Mouse (Mus musculus) CH12.LX (cell line): ENCODE data around the gene Necab3. TPM values are rescaled to one million over a fixed set of nuclear protein-coding genes. Genes with fewer than 3 reads are reported as not detected.

Experiments used
- DNase-seq: peaks from one replicate; pipeline ENCODE4 v3.0.0-alpha.2; 2013; ENCODE audit errors: extremely low read depth
- H3K27ac ChIP-seq: 2 replicates; pipeline ENCODE4 v1.5.1; 2012; ENCODE audit warnings: low read depth, mild to moderate bottlenecking, control low read depth, moderate library complexity; ENCODE audit not compliant: insufficient read depth
- H3K27me3 ChIP-seq: replicated peaks from 2 replicates; pipeline ENCODE3; 2012; ENCODE audit warnings: inconsistent platforms
- H3K36me3 ChIP-seq, 2 experiments: replicated peaks in 1 of 2; 2 replicates each; pipeline versions ENCODE3 to v1.6.1; 2012; ENCODE audit warnings: inconsistent platforms in 1 of 2, low read length in 1 of 2, mild to moderate bottlenecking in 1 of 2, mixed read lengths in 1 of 2, moderate library complexity in 1 of 2; ENCODE audit not compliant: control insufficient read depth in 1 of 2, insufficient read depth in 1 of 2
- H3K4me1 ChIP-seq, 2 experiments: 2 replicates each; pipeline ENCODE4 v1.6.1; 2012; ENCODE audit warnings: inconsistent platforms in 1 of 2, moderate library complexity in 1 of 2; ENCODE audit not compliant: insufficient read depth in 2 of 2, control insufficient read depth in 1 of 2
- H3K4me2 ChIP-seq: 2 replicates; pipeline ENCODE4 v1.6.1; 2012; ENCODE audit warnings: low read depth, mild to moderate bottlenecking, control low read depth; ENCODE audit not compliant: poor library complexity, insufficient read depth, severe bottlenecking
- H3K4me3 ChIP-seq, 3 experiments: fragments of 150-350 bp in 1 of 3; sonication (generic) in 1 of 3; replicated peaks in 1 of 3; 2 replicates each; pipeline versions ENCODE3 to v1.5.1; 2011 to 2012; ENCODE audit warnings: low read depth in 2 of 3, low read length in 2 of 3, mild to moderate bottlenecking in 2 of 3, moderate library complexity in 2 of 3, control low read depth in 1 of 3, improper control_type of control experiment in 1 of 3, inconsistent platforms in 1 of 3, mixed read lengths in 1 of 3; ENCODE audit not compliant: poor library complexity in 1 of 3
- H3K79me2 ChIP-seq: replicated peaks from 2 replicates; pipeline ENCODE4 v1.6.1; 2012; ENCODE audit warnings: mild to moderate bottlenecking, moderate library complexity; ENCODE audit not compliant: control insufficient read depth, poor library complexity, insufficient read depth, severe bottlenecking; ENCODE audit errors: extremely low read depth
- H3K9ac ChIP-seq: 2 replicates; pipeline ENCODE4 v1.6.1; 2012; ENCODE audit warnings: low read depth, mild to moderate bottlenecking, control low read depth, moderate library complexity; ENCODE audit not compliant: insufficient read depth
- H3K9me3 ChIP-seq: replicated peaks from 2 replicates; pipeline ENCODE3; 2012; ENCODE audit warnings: low read length, inconsistent platforms, mixed read lengths
- BHLHE40 ChIP-seq: IDR thresholded peaks from 2 replicates; pipeline ENCODE4 v1.6.1; 2011; ENCODE audit warnings: mild to moderate bottlenecking, low read depth, low read length, improper control_type of control experiment
- E2F4 ChIP-seq: IDR thresholded peaks from 2 replicates; pipeline ENCODE4 v1.6.1; 2011; ENCODE audit warnings: low read depth, low read length, improper control_type of control experiment; ENCODE audit not compliant: insufficient replicate concordance
- EP300 ChIP-seq: IDR thresholded peaks from 2 replicates; pipeline ENCODE4 v1.6.1; 2011; ENCODE audit warnings: low read length, improper control_type of control experiment
- JUN ChIP-seq: IDR thresholded peaks from 2 replicates; pipeline ENCODE4 v1.6.1; 2011; ENCODE audit warnings: low read depth, mild to moderate bottlenecking, low read length, improper control_type of control experiment, moderate library complexity; ENCODE audit not compliant: insufficient read depth
- JUND ChIP-seq: conservative IDR thresholded peaks from 2 replicates; pipeline ENCODE4 v1.6.1; 2011; ENCODE audit warnings: low read depth, low read length, improper control_type of control experiment
- KAT2A ChIP-seq: IDR thresholded peaks from 2 replicates; pipeline ENCODE4 v1.6.1; 2012; ENCODE audit warnings: low read length, improper control_type of control experiment, inconsistent platforms; ENCODE audit not compliant: insufficient replicate concordance
- MAFK ChIP-seq: IDR thresholded peaks from 2 replicates; pipeline ENCODE4 v1.6.1; 2011; ENCODE audit warnings: low read length, improper control_type of control experiment; ENCODE audit not compliant: insufficient replicate concordance
- MAX ChIP-seq: IDR thresholded peaks from 2 replicates; pipeline ENCODE4 v1.6.1; 2011; ENCODE audit warnings: low read length, improper control_type of control experiment
- NELFE ChIP-seq: IDR thresholded peaks from 2 replicates; pipeline ENCODE4 v1.6.1; 2011; ENCODE audit warnings: low read depth, low read length, improper control_type of control experiment
- RCOR1 ChIP-seq: conservative IDR thresholded peaks from 2 replicates; pipeline ENCODE4 v1.6.1; 2012; ENCODE audit warnings: low read depth, mild to moderate bottlenecking, inconsistent platforms, low read length, improper control_type of control experiment
- SIN3A ChIP-seq: IDR thresholded peaks from 2 replicates; pipeline ENCODE4 v1.6.1; 2012; ENCODE audit warnings: low read length, improper control_type of control experiment, inconsistent platforms
- TCF12 ChIP-seq: IDR thresholded peaks from 2 replicates; pipeline ENCODE4 v1.6.1; 2014; ENCODE audit warnings: low read depth, mild to moderate bottlenecking, inconsistent platforms, low read length, improper control_type of control experiment
- ZC3H11A ChIP-seq: IDR thresholded peaks from 2 replicates; pipeline ENCODE4 v1.6.1; 2012; ENCODE audit warnings: low read depth, mild to moderate bottlenecking, inconsistent platforms, low read length, improper control_type of control experiment
- ZKSCAN1 ChIP-seq: IDR thresholded peaks from 2 replicates; pipeline ENCODE4 v1.6.1; 2012; ENCODE audit warnings: low read depth, inconsistent platforms, low read length, improper control_type of control experiment, borderline replicate concordance
- dilution Hi-C: fragments of 300-500 bp; cut with MboI; formaldehyde crosslinking; loops from 2 replicates; pipeline ENCODE4 v1.14.3; 2020; ENCODE audit warnings: low sequenced_read_pairs; ENCODE audit not compliant: extremely low pct_unique_long_range_greater_than_20kb, extremely low pct_ligation_motif_present
- in situ Hi-C: fragments of 300-500 bp; cut with MboI; formaldehyde crosslinking; loops from 3 replicates; pipeline ENCODE4 v1.14.3; 2019; ENCODE audit warnings: low sequenced_read_pairs, low pct_ligation_motif_present, low pct_unique_long_range_greater_than_20kb, mixed read lengths
- polyA plus RNA-seq: library from polyadenylated mRNA; unstranded; fragments of >175 nt; gene quantifications from 2 replicates; pipeline ENCODE4 v1.2.1, GENCODE M21; 2012; ENCODE audit warnings: low read depth; ENCODE audit not compliant: insufficient read length
- total RNA-seq, 2 experiments: library from RNA; depleted of rRNA; stranded (reverse); fragments of 300-350 nt in 1 of 2; fragments of >200 nt in 1 of 2; gene quantifications; 2 replicates each; pipeline ENCODE4 v1.2.3; 2012 to 2014

The Necab3 gene
- total and polyA plus RNA-seq, 3 experiments: 0.87 to 2.8 (median 1.6) TPM

DNA sequence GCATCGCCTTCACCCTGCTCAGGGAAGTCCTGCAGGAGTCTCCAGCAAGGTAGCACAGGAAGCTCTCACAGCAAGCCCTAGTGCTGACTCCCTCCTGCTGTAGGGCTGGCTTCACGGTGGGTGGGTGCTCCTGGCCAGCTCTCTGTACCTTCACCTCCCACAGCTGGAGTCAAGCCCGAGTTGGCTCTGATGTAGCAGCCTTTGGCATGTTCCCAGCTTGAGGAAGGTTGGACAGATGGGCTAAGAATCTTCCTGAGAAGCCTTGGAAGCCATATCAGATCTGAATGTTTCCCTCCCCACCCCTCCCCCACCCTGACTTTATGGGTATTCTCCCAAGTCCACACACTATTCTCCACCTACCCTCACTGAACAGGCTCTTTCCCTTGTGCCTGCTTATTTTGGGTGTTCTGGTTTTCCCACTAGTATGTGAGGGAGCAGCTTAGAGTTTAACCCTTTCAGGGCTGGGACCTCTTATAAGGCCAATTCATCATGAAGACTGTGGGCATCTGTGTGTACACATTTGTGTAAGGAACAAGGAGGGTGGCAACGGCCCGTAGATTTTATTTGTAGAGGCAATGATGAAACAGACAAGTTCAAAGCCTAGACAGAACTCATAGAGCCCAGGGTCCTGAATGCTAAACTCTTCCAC lies 1.4 kb downstream of the Necab3 start:
- Histone ChIP-seq H3K4me3 (no peak overlapping the region), H3K27me3 (no peaks in the 10 kb centered on the region), H3K79me2 (no peaks in the 10 kb centered on the region), H3K9me3 (no peaks in the 10 kb centered on the region), H3K9ac (no peak overlapping the region), H3K4me2 (no peak overlapping the region), H3K36me3 (peaks cover 29 to 86% of the 10 kb centered on the region in 2 experiments), H3K4me1 (peaks cover 0 to 17% of the 10 kb centered on the region in 2 experiments; a peak in 1 of 4 replicates), H3K27ac (no peak overlapping the region)
- in situ Hi-C loops (no loop called here), dilution Hi-C loops (no loop called here)
- DNase-seq: no peak
- TF ChIP-seq E2F4: no peak

GRCm38 (mm10) chr2:154555235-154555634 lies 3.5 kb downstream of the Necab3 start:
- Histone ChIP-seq H3K27ac (no peak overlapping the region), H3K4me2 (no peak overlapping the region)
- no peak for DNase-seq
- dilution Hi-C loops: no loop called here
- TF ChIP-seq MAX: no peak
- no peak for TF ChIP-seq SIN3A
- TF ChIP-seq TCF12: no peak
- TF ChIP-seq JUN: no peak
- TF ChIP-seq NELFE: no peak
- no peak for TF ChIP-seq KAT2A
- no peak for TF ChIP-seq MAFK
- no peak for TF ChIP-seq ZKSCAN1
- TF ChIP-seq JUND: no peak
- TF ChIP-seq BHLHE40: no peak
- no peak for TF ChIP-seq ZC3H11A
- no peak for TF ChIP-seq RCOR1
- no peak for TF ChIP-seq EP300
- TF ChIP-seq, all 38 proteins: peak for 0
- H3K9ac ChIP-seq: no peak overlapping the region
- H3K79me2 ChIP-seq: no peaks in the 10 kb centered on the region
- in situ Hi-C loops: no loop called here
- H3K4me1 ChIP-seq: peaks cover 0 to 9% of the 10 kb centered on the region in 2 experiments; a peak in 1 of 4 replicates
- H3K4me3 ChIP-seq: no peak overlapping the region
- peaks cover 17 to 84% of the 10 kb centered on the region in 2 experiments for H3K36me3 ChIP-seq
- H3K27me3 ChIP-seq: no peaks in the 10 kb centered on the region
- H3K9me3 ChIP-seq: no peaks in the 10 kb centered on the region
